Mouse (Mus musculus): ENCODE results near the gene Acad11. TPM values are rescaled to one million over a fixed set of nuclear protein-coding genes. Genes with fewer than 3 reads are reported as not detected.

Acad11 gene
- polyA plus RNA-seq, 1 experiment from 2014 or later = 9.4 TPM

- Histone ChIP-seq H3K27me3 (ENCODE audit: insufficient read depth, low read length) (no peaks in the 10 kb centered on the region), H3K9me3 (ENCODE audit: low read depth, low read length) (no peaks in the 10 kb centered on the region), H3K9ac (no peak overlapping the region), H3K4me2 (no peak overlapping the region), H3K4me3 (ENCODE audit: low read depth, low read length) (no peak overlapping the region), H3K36me3 (ENCODE audit: insufficient read depth) (peaks cover 94% of the 10 kb centered on the region), H3K27ac (ENCODE audit: low read depth) (no peak overlapping the region), H3K4me1 (ENCODE audit: insufficient read depth) (no peaks in the 10 kb centered on the region)
- no peak for DNase-seq
- ATAC-seq (ENCODE audit: insufficient read depth) = no peak
- no peak for TF ChIP-seq CTCF (IDR thresholded peaks at IDR 0.05; ENCODE audit: low read depth)
- 93% methylated on average over 7 of the region's 7 CpGs for WGBS
These were observed 94.1 kb downstream of the Acad11 start for GRCm38 (mm10) chr9:104157291-104157690.

- DNase-seq (no peak), ATAC-seq (ENCODE audit: insufficient read depth) (no peak)
- Histone ChIP-seq H3K27me3 (ENCODE audit: insufficient read depth, low read length) (no peaks in the 10 kb centered on the region), H3K9ac (no peak overlapping the region), H3K4me1 (ENCODE audit: insufficient read depth) (no peaks in the 10 kb centered on the region), H3K36me3 (ENCODE audit: insufficient read depth) (peaks cover 95% of the 10 kb centered on the region), H3K27ac (ENCODE audit: low read depth) (no peak overlapping the region), H3K4me3 (ENCODE audit: low read depth, low read length) (no peak overlapping the region), H3K9me3 (ENCODE audit: low read depth, low read length) (no peaks in the 10 kb centered on the region), H3K4me2 (no peak overlapping the region)
- TF ChIP-seq CTCF (IDR thresholded peaks at IDR 0.05; ENCODE audit: low read depth) = no peak
- WGBS = 71% methylated on average over 7 of the region's 7 CpGs
These were observed 97.9 kb downstream of the Acad11 start for GRCm38 (mm10) chr9:104161117-104161516.

GRCm38 (mm10) chr9:104164194-104164593 lies 101.0 kb downstream of the Acad11 start:
- WGBS = 85% methylated on average over 5 of the region's 5 CpGs
- Histone ChIP-seq H3K27me3 (ENCODE audit: insufficient read depth, low read length) (no peaks in the 10 kb centered on the region), H3K27ac (ENCODE audit: low read depth) (no peak overlapping the region), H3K36me3 (ENCODE audit: insufficient read depth) (peaks cover 85% of the 10 kb centered on the region), H3K4me1 (ENCODE audit: insufficient read depth) (no peaks in the 10 kb centered on the region), H3K4me2 (no peak overlapping the region), H3K4me3 (ENCODE audit: low read depth, low read length) (no peak overlapping the region), H3K9me3 (ENCODE audit: low read depth, low read length) (no peaks in the 10 kb centered on the region), H3K9ac (no peak overlapping the region)
- TF ChIP-seq CTCF (IDR thresholded peaks at IDR 0.05; ENCODE audit: low read depth) = peak; percentile 18; the same call in 1 of the 2 replicates
- DNase-seq (no peak), ATAC-seq (ENCODE audit: insufficient read depth) (no peak)

GRCm38 (mm10) chr9:104165926-104166325 lies 102.7 kb downstream of the Acad11 start:
- Histone ChIP-seq H3K4me3 (ENCODE audit: low read depth, low read length) (no peak overlapping the region), H3K27ac (ENCODE audit: low read depth) (no peak overlapping the region), H3K4me2 (no peak overlapping the region), H3K9ac (no peak overlapping the region), H3K27me3 (ENCODE audit: insufficient read depth, low read length) (no peaks in the 10 kb centered on the region), H3K36me3 (ENCODE audit: insufficient read depth) (peaks cover 82% of the 10 kb centered on the region), H3K4me1 (ENCODE audit: insufficient read depth) (no peaks in the 10 kb centered on the region), H3K9me3 (ENCODE audit: low read depth, low read length) (no peaks in the 10 kb centered on the region)
- no peak for ATAC-seq (ENCODE audit: insufficient read depth)
- WGBS = 89% methylated on average over 5 of the region's 5 CpGs
- DNase-seq = no peak
- no peak for TF ChIP-seq CTCF (IDR thresholded peaks at IDR 0.05; ENCODE audit: low read depth)

GRCm38 (mm10) chr9:104169986-104170385 lies 106.8 kb downstream of the Acad11 start:
- 88% methylated on average over 10 of the region's 10 CpGs for WGBS

GRCm38 (mm10) chr9:104171651-104172050 lies 108.5 kb downstream of the Acad11 start:
- Histone ChIP-seq H3K4me3 (ENCODE audit: low read depth, low read length) (no peak overlapping the region), H3K9me3 (ENCODE audit: low read depth, low read length) (no peaks in the 10 kb centered on the region), H3K27me3 (ENCODE audit: insufficient read depth, low read length) (no peaks in the 10 kb centered on the region), H3K9ac (no peak overlapping the region), H3K36me3 (ENCODE audit: insufficient read depth) (peaks cover 76% of the 10 kb centered on the region), H3K4me2 (no peak overlapping the region), H3K27ac (ENCODE audit: low read depth) (no peak overlapping the region), H3K4me1 (ENCODE audit: insufficient read depth) (no peaks in the 10 kb centered on the region)
- no peak for TF ChIP-seq CTCF (IDR thresholded peaks at IDR 0.05; ENCODE audit: low read depth)
- 79% methylated on average over 6 of the region's 6 CpGs for WGBS
- no peak for DNase-seq
- no peak for ATAC-seq (ENCODE audit: insufficient read depth)

More at GRCm38 (mm10) chr9:104169986-104170385, 106.8 kb downstream of the Acad11 start:
- Histone ChIP-seq H3K27me3 (ENCODE audit: insufficient read depth, low read length) (no peaks in the 10 kb centered on the region), H3K4me1 (ENCODE audit: insufficient read depth) (no peaks in the 10 kb centered on the region), H3K4me2 (no peak overlapping the region), H3K36me3 (ENCODE audit: insufficient read depth) (peaks cover 77% of the 10 kb centered on the region), H3K4me3 (ENCODE audit: low read depth, low read length) (no peak overlapping the region), H3K9me3 (ENCODE audit: low read depth, low read length) (no peaks in the 10 kb centered on the region), H3K9ac (no peak overlapping the region), H3K27ac (ENCODE audit: low read depth) (no peak overlapping the region)
- TF ChIP-seq CTCF (IDR thresholded peaks at IDR 0.05; ENCODE audit: low read depth) = no peak
- DNase-seq = no peak
- ATAC-seq (ENCODE audit: insufficient read depth) = no peak

GRCm38 (mm10) chr9:104172342-104172741 lies 109.2 kb downstream of the Acad11 start:
- Histone ChIP-seq H3K27me3 (ENCODE audit: insufficient read depth, low read length) (no peaks in the 10 kb centered on the region), H3K36me3 (ENCODE audit: insufficient read depth) (peaks cover 76% of the 10 kb centered on the region), H3K9me3 (ENCODE audit: low read depth, low read length) (no peaks in the 10 kb centered on the region), H3K4me2 (no peak overlapping the region), H3K4me1 (ENCODE audit: insufficient read depth) (no peaks in the 10 kb centered on the region), H3K27ac (ENCODE audit: low read depth) (no peak overlapping the region), H3K4me3 (ENCODE audit: low read depth, low read length) (no peak overlapping the region), H3K9ac (no peak overlapping the region)
- ATAC-seq (ENCODE audit: insufficient read depth) = no peak
- TF ChIP-seq CTCF (IDR thresholded peaks at IDR 0.05; ENCODE audit: low read depth) = no peak
- no peak for DNase-seq
- WGBS = 78% methylated on average over 6 of the region's 6 CpGs

Other genes with a start within 250 kb of the Acad11 start
- gene Nphp3, start 60.8 kb upstream of the Acad11 start, polyA plus RNA-seq (2014; fragmentation: Nextera tagmentation; extraction: Ambion mirVana) = 5.1 TPM in 2 replicates
- not detected in 2 replicates for gene Gm28305, start 22.7 kb upstream of the Acad11 start, polyA plus RNA-seq (2014; fragmentation: Nextera tagmentation; extraction: Ambion mirVana)
- 54.5 and 56.2 TPM in 2 replicates for gene Uba5, start 243 bp upstream of the Acad11 start, polyA plus RNA-seq (2014; fragmentation: Nextera tagmentation; extraction: Ambion mirVana)
- gene Ackr4, start 63.6 kb downstream of the Acad11 start, polyA plus RNA-seq (2014; fragmentation: Nextera tagmentation; extraction: Ambion mirVana) = 0.37 and 0.39 TPM in 2 replicates
- gene Dnajc13, start 199.6 kb downstream of the Acad11 start, polyA plus RNA-seq (2014; fragmentation: Nextera tagmentation; extraction: Ambion mirVana) = 25.0 and 26.6 TPM in 2 replicates

Measured in lung, embryonic 14.5 days (tissue).